Mouse (Mus musculus): Measurements from ENCODE around the gene Sox30. TPM values are rescaled to one million over a fixed set of nuclear protein-coding genes. Genes with fewer than 3 reads are reported as not detected.
A peak's percentile ranks its signal among the peaks of the same experiment; 100 is the strongest.

The Sox30 gene
- polyA plus RNA-seq, 1 experiment, result 0.04 TPM

DNA sequence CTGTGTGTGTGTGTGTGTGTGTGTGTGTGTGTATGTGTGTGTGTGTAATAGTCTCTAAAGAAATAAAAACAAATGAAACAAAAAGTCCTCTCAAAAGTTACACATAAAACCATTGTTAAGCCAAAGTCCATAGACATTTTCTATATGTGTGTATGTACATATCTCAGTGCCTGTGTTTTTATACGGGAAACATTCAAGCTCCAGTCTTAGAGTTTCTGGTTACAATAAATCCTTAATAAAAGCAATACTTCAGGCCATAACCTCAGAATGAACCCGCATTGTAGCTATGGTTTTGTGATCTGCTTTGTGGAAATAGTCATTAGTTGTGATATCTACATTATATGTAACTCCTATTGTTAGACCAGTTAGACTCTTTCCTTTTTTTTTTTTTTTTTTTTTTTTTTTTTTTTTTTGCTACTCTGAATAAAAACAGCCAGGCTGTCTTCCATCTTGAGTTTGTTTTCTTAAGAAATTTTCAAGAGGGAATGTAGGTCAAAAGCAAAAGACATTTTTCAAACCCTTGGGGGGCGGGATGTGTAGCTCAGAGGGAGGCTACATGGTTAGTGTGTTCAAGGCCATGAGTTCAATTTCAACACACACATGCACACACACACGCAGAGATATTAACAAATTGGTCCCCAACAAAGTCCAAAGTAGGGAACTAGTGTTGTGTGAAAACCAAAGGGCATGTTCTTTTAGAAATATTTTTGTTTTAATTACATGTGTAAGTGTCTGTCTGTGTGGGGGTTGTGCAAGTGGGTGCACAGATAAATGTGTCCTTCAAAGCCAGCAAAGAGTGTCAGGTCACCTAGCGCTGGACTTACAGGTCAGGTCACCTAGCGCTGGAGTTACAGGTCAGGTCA, 48.1 kb downstream of the Sox30 start:
- 90% methylated on average over 6 of the region's 6 CpGs for WGBS
- Histone ChIP-seq H3K36me3 (ENCODE audit: control insufficient read depth, insufficient read depth, low read length) (no peaks in the 10 kb centered on the region), H3K27ac (ENCODE audit: insufficient read depth, low read length) (no peak overlapping the region), H3K4me1 (ENCODE audit: control insufficient read depth, insufficient read depth, insufficient read length) (no peaks in the 10 kb centered on the region), H3K4me3 (ENCODE audit: extremely low read depth, insufficient read depth, insufficient read length) (no peak overlapping the region), H3K27me3 (ENCODE audit: control insufficient read depth, insufficient read depth, low read length) (no peaks in the 10 kb centered on the region)
- no peak for DNase-seq (ENCODE audit: low read depth in 1 of 2, low spot score in 2 of 2)
- TF ChIP-seq POLR2A (IDR thresholded peaks at IDR 0.05; ENCODE audit: low read depth, low read length), result no peak
- TF ChIP-seq CTCF (IDR thresholded peaks at IDR 0.05; ENCODE audit: extremely low read depth, insufficient read depth, insufficient read length, insufficient replicate concordance), result no peak

DNA sequence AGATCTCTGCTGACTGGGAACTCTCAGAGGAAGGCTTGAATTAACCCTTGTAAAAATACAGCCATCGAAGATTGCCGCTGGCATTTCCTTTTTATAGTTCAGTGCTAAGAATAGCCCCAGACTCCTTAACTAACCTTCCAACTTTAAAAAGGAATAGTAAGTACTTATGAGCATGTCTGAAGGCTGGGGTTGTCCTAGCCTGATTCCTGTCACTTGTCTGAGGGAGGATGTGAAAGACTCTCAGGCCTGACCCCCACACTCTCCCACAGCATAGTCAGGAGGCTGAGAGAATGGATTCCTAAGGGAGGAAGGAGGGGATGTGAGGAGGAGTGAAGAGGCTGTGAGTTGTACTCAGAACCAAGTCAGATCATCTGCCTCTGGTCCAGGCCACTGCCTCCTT, 49.4 kb downstream of the Sox30 start:
- Histone ChIP-seq H3K4me1 (ENCODE audit: control insufficient read depth, insufficient read depth, insufficient read length) (no peaks in the 10 kb centered on the region), H3K27ac (ENCODE audit: insufficient read depth, low read length) (no peak overlapping the region), H3K4me3 (ENCODE audit: extremely low read depth, insufficient read depth, insufficient read length) (no peak overlapping the region), H3K27me3 (ENCODE audit: control insufficient read depth, insufficient read depth, low read length) (no peaks in the 10 kb centered on the region), H3K36me3 (ENCODE audit: control insufficient read depth, insufficient read depth, low read length) (no peaks in the 10 kb centered on the region)
- TF ChIP-seq CTCF (IDR thresholded peaks at IDR 0.05; ENCODE audit: extremely low read depth, insufficient read depth, insufficient read length, insufficient replicate concordance), result no peak
- no peak for TF ChIP-seq POLR2A (IDR thresholded peaks at IDR 0.05; ENCODE audit: low read depth, low read length)
- 47% methylated on average over 2 of the region's 2 CpGs for WGBS
- peak in 1 of 2 experiments; percentile 0 for DNase-seq (ENCODE audit: low read depth in 1 of 2, low spot score in 2 of 2)

GRCm38 (mm10) chr11:46030026-46030425, 49.9 kb downstream of the Sox30 start:
- Histone ChIP-seq H3K4me1 (ENCODE audit: control insufficient read depth, insufficient read depth, insufficient read length) (no peaks in the 10 kb centered on the region), H3K36me3 (ENCODE audit: control insufficient read depth, insufficient read depth, low read length) (no peaks in the 10 kb centered on the region), H3K27ac (ENCODE audit: insufficient read depth, low read length) (no peak overlapping the region), H3K27me3 (ENCODE audit: control insufficient read depth, insufficient read depth, low read length) (no peaks in the 10 kb centered on the region), H3K4me3 (ENCODE audit: extremely low read depth, insufficient read depth, insufficient read length) (no peak overlapping the region)
- no peak for TF ChIP-seq CTCF (IDR thresholded peaks at IDR 0.05; ENCODE audit: extremely low read depth, insufficient read depth, insufficient read length, insufficient replicate concordance)
- no peak for TF ChIP-seq POLR2A (IDR thresholded peaks at IDR 0.05; ENCODE audit: low read depth, low read length)
- WGBS, result 78% methylated on average over 2 of the region's 2 CpGs
- DNase-seq (ENCODE audit: low read depth in 1 of 2, low spot score in 2 of 2), result no peak

DNA sequence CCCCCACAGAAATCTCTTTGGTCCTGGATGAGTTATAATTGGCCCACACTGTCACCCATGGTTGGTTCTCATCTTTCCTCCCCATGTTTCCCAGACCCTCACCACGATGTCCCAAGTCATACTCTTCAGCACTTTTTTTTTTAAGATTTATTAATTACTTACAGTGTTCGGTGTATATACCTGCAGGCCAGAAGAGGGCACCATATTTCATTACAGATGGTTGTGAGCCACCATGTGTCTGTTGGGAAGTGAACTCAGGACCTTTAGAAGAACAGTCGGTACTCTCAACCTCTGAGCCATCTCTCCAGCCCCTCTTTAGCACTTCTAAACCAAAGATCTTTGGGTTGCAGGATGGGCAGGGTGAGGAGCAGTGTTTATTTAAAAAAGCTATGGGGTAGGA, 51.4 kb downstream of the Sox30 start:
- Histone ChIP-seq H3K27ac (ENCODE audit: insufficient read depth, low read length) (no peak overlapping the region), H3K4me3 (ENCODE audit: extremely low read depth, insufficient read depth, insufficient read length) (no peak overlapping the region), H3K27me3 (ENCODE audit: control insufficient read depth, insufficient read depth, low read length) (no peaks in the 10 kb centered on the region), H3K36me3 (ENCODE audit: control insufficient read depth, insufficient read depth, low read length) (no peaks in the 10 kb centered on the region), H3K4me1 (ENCODE audit: control insufficient read depth, insufficient read depth, insufficient read length) (no peaks in the 10 kb centered on the region)
- no peak for DNase-seq (ENCODE audit: low read depth in 1 of 2, low spot score in 2 of 2)
- WGBS, result 45% methylated on average over 3 of the region's 3 CpGs
- TF ChIP-seq CTCF (IDR thresholded peaks at IDR 0.05; ENCODE audit: extremely low read depth, insufficient read depth, insufficient read length, insufficient replicate concordance) (no peak), POLR2A (IDR thresholded peaks at IDR 0.05; ENCODE audit: low read depth, low read length) (no peak)

- WGBS, result 70% methylated on average over 7 of the region's 7 CpGs
- TF ChIP-seq POLR2A (IDR thresholded peaks at IDR 0.05; ENCODE audit: low read depth, low read length) (no peak), CTCF (IDR thresholded peaks at IDR 0.05; ENCODE audit: extremely low read depth, insufficient read depth, insufficient read length, insufficient replicate concordance) (no peak)
These were observed 52.8 kb downstream of the Sox30 start for GRCm38 (mm10) chr11:46032956-46033355.

GRCm38 (mm10) chr11:46036374-46036773, 56.3 kb downstream of the Sox30 start:
- Histone ChIP-seq H3K27ac (ENCODE audit: insufficient read depth, low read length) (no peak overlapping the region), H3K4me1 (ENCODE audit: control insufficient read depth, insufficient read depth, insufficient read length) (no peaks in the 10 kb centered on the region), H3K36me3 (ENCODE audit: control insufficient read depth, insufficient read depth, low read length) (no peaks in the 10 kb centered on the region), H3K4me3 (ENCODE audit: extremely low read depth, insufficient read depth, insufficient read length) (no peak overlapping the region), H3K27me3 (ENCODE audit: control insufficient read depth, insufficient read depth, low read length) (no peaks in the 10 kb centered on the region)
- no peak for DNase-seq (ENCODE audit: low read depth in 1 of 2, low spot score in 2 of 2)
- 97% methylated on average over 10 of the region's 10 CpGs for WGBS
- TF ChIP-seq POLR2A (IDR thresholded peaks at IDR 0.05; ENCODE audit: low read depth, low read length), result no peak
- TF ChIP-seq CTCF (IDR thresholded peaks at IDR 0.05; ENCODE audit: extremely low read depth, insufficient read depth, insufficient read length, insufficient replicate concordance), result no peak

More at GRCm38 (mm10) chr11:46032956-46033355, 52.8 kb downstream of the Sox30 start:
- Histone ChIP-seq H3K27ac (ENCODE audit: insufficient read depth, low read length) (no peak overlapping the region), H3K27me3 (ENCODE audit: control insufficient read depth, insufficient read depth, low read length) (no peaks in the 10 kb centered on the region), H3K36me3 (ENCODE audit: control insufficient read depth, insufficient read depth, low read length) (no peaks in the 10 kb centered on the region), H3K4me1 (ENCODE audit: control insufficient read depth, insufficient read depth, insufficient read length) (no peaks in the 10 kb centered on the region), H3K4me3 (ENCODE audit: extremely low read depth, insufficient read depth, insufficient read length) (no peak overlapping the region)
- no peak for DNase-seq (ENCODE audit: low read depth in 1 of 2, low spot score in 2 of 2)

DNA sequence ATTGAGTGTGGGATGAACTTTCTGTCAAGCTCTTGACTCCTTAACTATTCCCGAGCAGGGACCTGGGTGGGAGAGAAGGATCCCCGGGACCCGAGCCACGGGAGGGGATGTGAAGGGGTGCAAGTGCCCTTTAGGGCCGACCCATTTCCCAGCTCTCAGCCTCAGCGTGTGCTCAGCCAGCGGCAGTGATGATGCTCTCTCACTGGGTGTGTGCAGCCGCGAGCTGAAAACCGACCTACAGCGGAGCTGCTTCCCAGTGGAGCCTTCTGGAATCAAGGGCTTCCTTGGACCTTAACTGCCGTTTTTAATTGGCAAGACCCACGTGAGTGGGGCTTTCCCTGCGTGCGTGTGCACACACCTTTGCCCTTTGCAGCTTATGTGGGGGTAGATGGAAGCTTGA, 58.8 kb downstream of the Sox30 start:
- H3K27me3 ChIP-seq (ENCODE audit: control insufficient read depth, insufficient read depth, low read length), result no peaks in the 10 kb centered on the region
- H3K27ac ChIP-seq (ENCODE audit: insufficient read depth, low read length), result no peak overlapping the region
- no peaks in the 10 kb centered on the region for H3K4me1 ChIP-seq (ENCODE audit: control insufficient read depth, insufficient read depth, insufficient read length)
- TF ChIP-seq CTCF (IDR thresholded peaks at IDR 0.05; ENCODE audit: extremely low read depth, insufficient read depth, insufficient read length, insufficient replicate concordance), result no peak
- TF ChIP-seq POLR2A (IDR thresholded peaks at IDR 0.05; ENCODE audit: low read depth, low read length), result no peak
- 76% methylated on average over 15 of the region's 15 CpGs for WGBS
- H3K4me3 ChIP-seq (ENCODE audit: extremely low read depth, insufficient read depth, insufficient read length), result no peak overlapping the region
- no peaks in the 10 kb centered on the region for H3K36me3 ChIP-seq (ENCODE audit: control insufficient read depth, insufficient read depth, low read length)
- no peak for DNase-seq (ENCODE audit: low read depth in 1 of 2, low spot score in 2 of 2)

Data from spleen, adult 2 months (tissue).